Mouse (Mus musculus) liver, embryonic 11.5 days (tissue): Measurements from ENCODE around the gene Eid1. TPM values are rescaled to one million over a fixed set of nuclear protein-coding genes. Genes with fewer than 3 reads are reported as not detected.

ENCODE experiments used
- ATAC-seq: fragments of 200-750 bp; cut with Nextera tagmentation; replicated peaks from 2 replicates; pipeline ENCODE4 v1.8.0; 2017; ENCODE audit warnings: moderate number of reproducible peaks, mild to moderate bottlenecking, moderate TSS enrichment, moderate library complexity; ENCODE audit not compliant: low FRiP score
- DNase-seq: peaks from one replicate; pipeline ENCODE4 v3.0.0-alpha.2; 2017; ENCODE audit warnings: low spot score
- H3K27ac ChIP-seq: fragments of 300-500 bp; sonication (generic); 2 replicates; pipeline ENCODE4 v1.5.1; 2014; ENCODE audit warnings: mild to moderate bottlenecking, low read depth, low read length, control low read depth
- H3K27me3 ChIP-seq: fragments of 300-500 bp; sonication (generic); replicated peaks from 2 replicates; pipeline ENCODE4 v1.6.1; 2014; ENCODE audit warnings: low read length, mixed read lengths; ENCODE audit not compliant: control insufficient read depth, insufficient read depth
- H3K36me3 ChIP-seq: fragments of 300-500 bp; sonication (generic); 2 replicates; pipeline ENCODE4 v1.6.1; 2014; ENCODE audit warnings: mild to moderate bottlenecking, low read length, moderate library complexity, mixed read lengths; ENCODE audit not compliant: control insufficient read depth, insufficient read depth
- H3K4me1 ChIP-seq: fragments of 300-500 bp; sonication (generic); replicated peaks from 2 replicates; pipeline ENCODE4 v1.6.1; 2014; ENCODE audit warnings: low read length, mixed read lengths; ENCODE audit not compliant: control insufficient read depth, insufficient read depth
- H3K4me2 ChIP-seq: fragments of 300-500 bp; sonication (generic); 2 replicates; pipeline ENCODE4 v1.6.1; 2014; ENCODE audit warnings: mild to moderate bottlenecking, control low read depth, moderate library complexity
- H3K4me3 ChIP-seq: fragments of 300-500 bp; sonication (generic); 2 replicates; pipeline ENCODE4 v1.5.1; 2014; ENCODE audit warnings: low read depth, low read length, control low read depth
- H3K9ac ChIP-seq: fragments of 300-500 bp; sonication (generic); 2 replicates; pipeline ENCODE4 v1.6.1; 2014; ENCODE audit warnings: low read depth, low read length, control low read depth
- H3K9me3 ChIP-seq: fragments of 300-500 bp; sonication (generic); 2 replicates; pipeline ENCODE4 v1.6.1; 2016; ENCODE audit warnings: low read length, inconsistent platforms, mixed read lengths; ENCODE audit not compliant: control insufficient read depth
- WGBS: fragments of 180-500 bp; shearing (Covaris S2); extraction: QIAGEN DNeasy Blood & Tissue Kit; methylation state at CpG from one replicate; pipeline ENCODE4 v1.1.7; 2014; 5-methylcytosine and 5-hydroxymethylcytosine counted together
- polyA plus RNA-seq: library from polyadenylated mRNA; unstranded; fragments of >200 nt; fragmentation: Nextera tagmentation; extraction: Ambion mirVana; gene quantifications from 2 replicates; pipeline ENCODE4 v1.2.1, GENCODE M21; 2014

Eid1 gene
- polyA plus RNA-seq, 1 experiment from 2014 or later, result 81.1 TPM

DNA sequence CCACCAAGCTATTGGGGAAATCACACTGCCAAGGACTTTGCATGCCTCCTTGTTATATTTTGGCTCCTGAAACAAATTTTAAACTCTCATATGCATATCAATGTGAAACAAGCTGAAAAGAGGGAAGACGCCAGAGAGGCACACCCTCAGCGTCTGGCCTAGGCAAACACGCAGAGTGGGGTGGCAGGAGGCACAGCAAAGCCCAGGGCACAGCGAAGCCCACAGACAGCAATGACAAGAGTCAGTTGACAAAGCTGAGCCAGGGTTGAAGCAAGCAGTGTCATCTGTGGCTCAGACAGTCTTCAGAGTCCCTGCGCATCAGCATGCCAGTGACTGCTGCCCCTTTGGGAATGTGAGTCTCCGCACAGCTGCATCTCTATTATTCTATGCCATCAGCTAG lies 28.0 kb upstream of the Eid1 start:
- Histone ChIP-seq H3K4me1 (no peaks in the 10 kb centered on the region), H3K4me3 (no peak overlapping the region), H3K4me2 (no peak overlapping the region), H3K9ac (no peak overlapping the region), H3K36me3 (no peaks in the 10 kb centered on the region), H3K27me3 (no peaks in the 10 kb centered on the region), H3K9me3 (no peaks in the 10 kb centered on the region), H3K27ac (no peak overlapping the region)
- WGBS, result 75% methylated on average over 6 of the region's 6 CpGs
- no peak for ATAC-seq
- DNase-seq, result no peak

DNA sequence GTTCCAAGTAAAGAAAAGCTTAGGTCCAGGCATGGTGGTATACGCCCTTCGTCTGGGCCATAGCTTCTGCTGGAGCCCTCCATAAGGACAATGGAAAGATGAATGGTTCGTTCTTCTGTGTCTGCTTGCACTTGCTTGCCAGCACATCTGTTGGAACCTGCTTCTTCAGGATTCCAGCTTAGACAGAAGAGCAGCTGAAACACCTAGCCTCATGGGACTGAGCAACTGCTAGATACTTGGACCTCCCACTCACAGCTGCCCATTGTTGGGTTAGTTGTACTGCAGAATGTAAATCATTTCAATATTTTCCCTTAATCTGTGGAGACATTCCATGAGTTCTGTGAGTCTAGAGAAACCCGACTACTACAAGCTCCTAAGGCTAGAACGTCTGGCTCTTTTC lies 22.9 kb upstream of the Eid1 start:
- no peaks in the 10 kb centered on the region for H3K27me3 ChIP-seq
- no peaks in the 10 kb centered on the region for H3K9me3 ChIP-seq
- no peak for ATAC-seq
- no peak overlapping the region for H3K4me2 ChIP-seq
- no peaks in the 10 kb centered on the region for H3K36me3 ChIP-seq
- H3K9ac ChIP-seq, result no peak overlapping the region
- WGBS, result 83% methylated on average over 5 of the region's 5 CpGs
- no peak overlapping the region for H3K4me3 ChIP-seq
- H3K27ac ChIP-seq, result no peak overlapping the region
- H3K4me1 ChIP-seq, result no peaks in the 10 kb centered on the region
- DNase-seq, result no peak

DNA sequence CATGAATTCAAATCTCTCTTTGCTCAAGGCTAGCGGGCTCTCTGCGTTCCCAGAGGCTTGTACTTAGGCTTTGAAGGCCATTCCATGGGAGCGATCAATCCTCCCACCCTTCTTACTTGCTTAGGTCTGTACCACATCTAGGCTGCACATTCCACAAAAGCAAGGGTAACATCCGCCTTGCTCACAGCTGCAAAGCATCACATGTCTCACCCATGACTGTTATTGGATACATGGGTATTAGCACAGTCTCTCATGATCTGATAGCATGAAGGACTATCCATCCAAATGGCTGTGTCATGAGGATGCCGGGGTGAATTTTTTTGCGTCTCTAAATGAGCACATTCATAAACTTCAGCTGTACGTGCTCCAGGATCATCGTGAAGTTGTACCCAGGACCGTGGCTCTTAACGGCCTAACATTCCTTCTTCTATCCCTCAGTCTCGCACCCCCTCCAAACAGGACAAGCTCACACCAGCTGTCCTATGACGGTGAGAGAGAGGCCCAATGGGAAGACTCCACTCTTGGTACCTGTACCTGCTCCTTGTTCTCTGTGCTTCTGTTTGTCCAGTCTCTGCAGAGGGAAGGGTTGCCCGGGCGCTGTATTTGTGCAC lies 22.0 kb upstream of the Eid1 start:
- DNase-seq (no peak), ATAC-seq (no peak)
- Histone ChIP-seq H3K4me1 (no peaks in the 10 kb centered on the region), H3K36me3 (no peaks in the 10 kb centered on the region), H3K27ac (no peak overlapping the region), H3K9ac (no peak overlapping the region), H3K4me3 (no peak overlapping the region), H3K9me3 (no peaks in the 10 kb centered on the region), H3K27me3 (no peaks in the 10 kb centered on the region), H3K4me2 (no peak overlapping the region)
- 88% methylated on average over 14 of the region's 14 CpGs for WGBS

DNA sequence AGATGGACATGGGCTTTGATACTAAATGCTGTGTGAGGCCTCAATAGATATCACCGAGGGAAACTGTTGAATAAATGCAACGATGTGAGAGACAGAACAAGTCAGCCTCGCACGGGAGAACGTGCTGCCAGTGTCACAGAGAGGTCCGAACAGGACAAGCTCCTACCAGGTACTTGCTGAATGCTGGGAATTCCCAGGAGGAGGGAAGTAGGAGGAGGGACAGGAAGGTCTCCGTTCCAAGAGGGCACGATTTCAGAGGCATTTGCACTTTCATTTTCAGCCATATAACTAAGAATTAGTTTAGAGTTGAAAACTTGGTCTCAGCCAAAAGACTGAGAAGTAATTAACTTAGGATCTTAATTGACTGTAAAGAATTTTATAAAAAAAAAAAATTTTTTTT lies 21.3 kb upstream of the Eid1 start:
- Histone ChIP-seq H3K27ac (no peak overlapping the region), H3K4me2 (no peak overlapping the region), H3K27me3 (no peaks in the 10 kb centered on the region), H3K9ac (no peak overlapping the region), H3K36me3 (no peaks in the 10 kb centered on the region), H3K9me3 (no peaks in the 10 kb centered on the region), H3K4me3 (no peak overlapping the region), H3K4me1 (no peaks in the 10 kb centered on the region)
- 86% methylated on average over 8 of the region's 8 CpGs for WGBS
- ATAC-seq, result no peak
- DNase-seq, result no peak

DNA sequence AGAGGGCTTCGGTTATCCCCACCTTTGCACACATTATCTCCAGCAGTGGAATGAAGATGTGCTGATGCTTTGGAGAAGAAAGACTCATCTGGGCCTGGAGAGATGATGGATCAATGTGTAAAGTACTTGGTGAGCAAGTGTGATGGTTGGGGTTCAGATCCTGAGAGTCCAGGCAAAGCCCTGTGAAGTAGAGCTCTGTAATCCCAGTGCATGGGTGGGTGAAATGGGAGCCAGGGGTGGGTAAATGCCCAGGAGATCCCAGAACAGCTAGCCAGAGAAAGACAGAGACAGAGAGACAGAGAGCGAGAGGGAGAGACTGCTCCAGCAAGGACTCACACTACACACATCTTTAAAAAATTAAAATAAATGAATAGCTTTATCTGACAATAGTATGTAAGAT lies 19.6 kb upstream of the Eid1 start:
- H3K27ac ChIP-seq, result no peak overlapping the region
- ATAC-seq, result no peak
- H3K9me3 ChIP-seq, result no peaks in the 10 kb centered on the region
- no peaks in the 10 kb centered on the region for H3K27me3 ChIP-seq
- DNase-seq, result no peak
- no peaks in the 10 kb centered on the region for H3K36me3 ChIP-seq
- 81% methylated on average over 2 of the region's 2 CpGs for WGBS
- H3K4me3 ChIP-seq, result no peak overlapping the region
- no peak overlapping the region for H3K9ac ChIP-seq
- H3K4me1 ChIP-seq, result no peaks in the 10 kb centered on the region
- H3K4me2 ChIP-seq, result no peak overlapping the region

DNA sequence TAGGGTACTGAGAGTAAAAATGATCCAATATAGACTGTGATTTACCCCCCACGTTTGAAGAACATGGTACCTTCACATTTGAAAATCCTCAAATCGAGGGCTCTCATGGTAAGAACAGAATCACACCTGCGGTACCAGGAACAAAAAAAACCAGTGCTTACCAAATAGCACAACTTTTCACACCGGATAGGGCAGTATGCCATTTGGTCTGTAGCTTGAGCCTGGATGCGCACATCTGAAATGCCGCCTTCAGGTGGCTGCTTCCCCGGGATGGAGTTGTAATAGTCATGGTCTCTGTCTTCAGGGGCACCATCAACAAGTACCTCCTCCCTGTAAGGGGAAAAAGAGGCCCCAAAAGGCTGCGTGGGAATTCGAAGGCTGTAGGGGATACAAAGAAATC lies 17.5 kb upstream of the Eid1 start:
- no peak overlapping the region for H3K27ac ChIP-seq
- DNase-seq, result no peak
- 85% methylated on average over 9 of the region's 9 CpGs for WGBS
- no peak overlapping the region for H3K9ac ChIP-seq
- H3K36me3 ChIP-seq, result no peaks in the 10 kb centered on the region
- no peak overlapping the region for H3K4me2 ChIP-seq
- H3K4me3 ChIP-seq, result no peak overlapping the region
- ATAC-seq, result no peak
- H3K27me3 ChIP-seq, result no peaks in the 10 kb centered on the region
- 0 out of 2 replicates have a peak, but pooled peaks cover 3% of the 10 kb centered on the region for H3K4me1 ChIP-seq
- no peaks in the 10 kb centered on the region for H3K9me3 ChIP-seq

DNA sequence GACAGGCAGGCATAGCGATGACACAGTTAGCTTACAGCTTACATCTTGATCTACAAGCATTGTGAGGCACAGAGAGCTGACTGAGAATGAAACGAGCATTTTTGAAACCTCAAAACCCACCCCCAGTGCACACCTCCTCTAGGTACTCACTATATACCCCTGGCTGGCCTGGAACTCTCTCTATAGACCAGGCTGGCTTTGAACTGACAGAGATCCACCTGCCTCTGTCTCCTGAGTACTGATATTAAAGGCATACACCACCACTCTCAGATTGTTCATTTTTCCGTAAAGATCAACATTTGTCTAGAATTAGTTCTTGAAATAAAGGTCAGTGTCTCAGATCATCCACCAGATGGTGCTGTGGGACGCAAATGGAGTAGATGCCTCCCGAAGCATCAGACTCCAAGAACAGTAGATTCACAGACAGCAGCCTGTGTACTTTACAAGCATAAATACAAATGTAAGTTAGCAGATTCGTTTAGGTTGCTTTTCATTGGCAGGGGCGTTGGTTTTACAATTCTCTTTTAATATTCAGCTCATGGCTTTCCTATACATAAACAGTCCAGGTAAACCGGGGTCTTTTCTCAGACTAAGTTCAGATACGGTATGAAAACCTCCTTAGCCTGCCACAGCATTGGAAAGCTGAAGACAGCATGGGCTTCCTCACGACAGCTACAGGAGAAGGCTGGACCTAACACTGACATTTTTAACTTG lies 12.9 kb upstream of the Eid1 start:
- peaks cover 4% of the 10 kb centered on the region; the same call in 1 of the 2 replicates for H3K4me1 ChIP-seq
- DNase-seq (peak; percentile 41), ATAC-seq (0 out of 2 replicates have a peak, but pooled peaks have one; percentile 29)
- peak overlapping the region; percentile 58 for H3K4me2 ChIP-seq
- H3K9me3 ChIP-seq, result no peaks in the 10 kb centered on the region
- 16% methylated on average over 10 of the region's 10 CpGs for WGBS
- H3K36me3 ChIP-seq, result no peaks in the 10 kb centered on the region
- no peak overlapping the region for H3K27ac ChIP-seq
- peak overlapping the region; percentile 22 for H3K4me3 ChIP-seq
- peak overlapping the region; percentile 3; the same call in 1 of the 2 replicates for H3K9ac ChIP-seq
- H3K27me3 ChIP-seq, result no peaks in the 10 kb centered on the region

DNA sequence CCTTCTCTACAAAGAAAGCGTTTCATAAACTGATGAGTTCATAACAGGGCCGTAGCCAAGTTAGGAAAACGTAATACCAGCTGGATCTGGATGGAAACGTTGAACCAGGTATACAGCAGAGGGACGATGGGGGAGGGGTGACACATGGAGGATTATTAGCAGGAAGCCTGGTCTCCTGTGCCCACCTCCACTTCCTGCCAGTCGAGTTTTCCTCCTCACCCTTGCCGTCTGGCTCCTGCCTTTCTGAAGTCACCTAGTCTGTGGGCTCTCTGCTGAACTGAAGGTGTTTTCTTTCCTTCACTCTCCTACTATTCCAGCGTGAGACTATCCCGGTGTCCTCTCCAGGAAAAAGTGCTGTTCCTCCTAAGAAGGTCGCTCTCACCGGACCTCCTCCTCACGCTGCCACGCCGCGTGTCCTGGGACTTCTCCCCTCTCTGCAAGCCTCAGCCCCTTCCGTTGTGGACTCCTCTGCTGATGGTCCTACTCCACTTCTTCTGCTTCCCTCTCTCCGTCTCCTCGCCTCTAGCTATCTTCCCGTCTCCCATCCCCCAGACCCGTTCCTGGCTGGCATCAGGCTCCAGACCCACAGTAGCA lies 12.3 kb upstream of the Eid1 start:
- H3K9ac ChIP-seq, result peak overlapping the region; percentile 3; the same call in 1 of the 2 replicates
- peak overlapping the region; percentile 22 for H3K4me3 ChIP-seq
- no peaks in the 10 kb centered on the region for H3K36me3 ChIP-seq
- 28% methylated on average over 20 of the region's 20 CpGs for WGBS
- H3K27ac ChIP-seq, result no peak overlapping the region
- H3K4me2 ChIP-seq, result peak overlapping the region; percentile 58
- DNase-seq (no peak), ATAC-seq (no peak)
- H3K4me1 ChIP-seq, result peaks cover 9% of the 10 kb centered on the region
- H3K9me3 ChIP-seq, result no peaks in the 10 kb centered on the region
- H3K27me3 ChIP-seq, result no peaks in the 10 kb centered on the region
